Mouse (Mus musculus) liver, adult (tissue): ENCODE measurements around the gene Xpnpep1.

Source experiments
- GATA4 ChIP-seq: IDR thresholded peaks from 2 replicates; pipeline ENCODE4 v1.6.1; 2014; ENCODE audit warnings: mild to moderate bottlenecking, low read length; ENCODE audit not compliant: insufficient replicate concordance

Gene Xpnpep1

GRCm38 (mm10) chr19:53051288-53051985 is 11.4 kb upstream of the Xpnpep1 start:
- no peak for TF ChIP-seq GATA4

- TF ChIP-seq GATA4, result no peak
Measured at GRCm38 (mm10) chr19:53050100-53050499, 10.1 kb upstream of the Xpnpep1 start.

- TF ChIP-seq GATA4, result no peak
Measured at GRCm38 (mm10) chr19:53047208-53047607, 7.2 kb upstream of the Xpnpep1 start.

GRCm38 (mm10) chr19:53043423-53044125 is 3.6 kb upstream of the Xpnpep1 start:
- no peak for TF ChIP-seq GATA4

- no peak for TF ChIP-seq GATA4
Measured at GRCm38 (mm10) chr19:53041570-53041969, 1.6 kb upstream of the Xpnpep1 start.

- no peak for TF ChIP-seq GATA4
Measured at GRCm38 (mm10) chr19:53041133-53041510, 1.1 kb upstream of the Xpnpep1 start.

- TF ChIP-seq GATA4, result no peak
Measured at GRCm38 (mm10) chr19:53039090-53039489, 924 bp downstream of the Xpnpep1 start.

- TF ChIP-seq GATA4, result no peak
Measured at GRCm38 (mm10) chr19:53038435-53038938, 1.5 kb downstream of the Xpnpep1 start.

GRCm38 (mm10) chr19:53037925-53038419 is 2.0 kb downstream of the Xpnpep1 start:
- TF ChIP-seq GATA4, result no peak

- TF ChIP-seq GATA4, result no peak
Measured at GRCm38 (mm10) chr19:53033159-53033943, 6.7 kb downstream of the Xpnpep1 start.

GRCm38 (mm10) chr19:53032647-53033046 is 7.4 kb downstream of the Xpnpep1 start:
- no peak for TF ChIP-seq GATA4

- TF ChIP-seq GATA4, result no peak
Measured at GRCm38 (mm10) chr19:53031957-53032371, 8.1 kb downstream of the Xpnpep1 start.

- TF ChIP-seq GATA4, result no peak
Measured at GRCm38 (mm10) chr19:53030279-53030678, 9.7 kb downstream of the Xpnpep1 start.

- TF ChIP-seq GATA4, result no peak
Measured at GRCm38 (mm10) chr19:53029686-53030085, 10.3 kb downstream of the Xpnpep1 start.

GRCm38 (mm10) chr19:53029045-53029444 is 11.0 kb downstream of the Xpnpep1 start:
- no peak for TF ChIP-seq GATA4
